Mouse (Mus musculus) hindbrain, postnatal 0 days (tissue): Measurements from ENCODE around the gene Mknk1. TPM values are rescaled to one million over a fixed set of nuclear protein-coding genes. Genes with fewer than 3 reads are reported as not detected.

ENCODE experiments used
- ATAC-seq: fragments of 200-750 bp; cut with Nextera tagmentation; 2 replicates; pipeline ENCODE4 v1.8.0; 2017; ENCODE audit warnings: mild to moderate bottlenecking, moderate TSS enrichment, moderate library complexity
- DNase-seq: peaks from one replicate; pipeline ENCODE4 v3.0.0-alpha.2; 2015; ENCODE audit warnings: low spot score
- H3K27ac ChIP-seq: fragments of 300-500 bp; sonication (generic); 2 replicates; pipeline ENCODE4 v1.5.1; 2014; ENCODE audit warnings: mild to moderate bottlenecking
- H3K27me3 ChIP-seq: fragments of 300-500 bp; sonication (generic); 2 replicates; pipeline ENCODE4 v1.6.1; 2014; ENCODE audit warnings: low read length, mixed read lengths; ENCODE audit not compliant: insufficient read depth
- H3K36me3 ChIP-seq: fragments of 300-500 bp; sonication (generic); 2 replicates; pipeline ENCODE4 v1.6.1; 2014; ENCODE audit warnings: low read length, mixed read lengths; ENCODE audit not compliant: insufficient read depth
- H3K4me1 ChIP-seq: fragments of 300-500 bp; sonication (generic); 2 replicates; pipeline ENCODE4 v1.6.1; 2014; ENCODE audit warnings: antibody characterized with exemption, low read length, mixed read lengths; ENCODE audit not compliant: insufficient read depth
- H3K4me2 ChIP-seq: fragments of 300-500 bp; sonication (generic); 2 replicates; pipeline ENCODE4 v1.6.1; 2014; ENCODE audit warnings: low read depth, mild to moderate bottlenecking, low read length, moderate library complexity, mixed read lengths
- H3K4me3 ChIP-seq: fragments of 300-500 bp; sonication (generic); 2 replicates; pipeline ENCODE4 v1.5.1; 2014; ENCODE audit warnings: low read length
- H3K9ac ChIP-seq: fragments of 300-500 bp; sonication (generic); replicated peaks from 2 replicates; pipeline ENCODE4 v1.6.1; 2014; ENCODE audit warnings: mild to moderate bottlenecking, low read length, moderate library complexity, mixed read lengths
- H3K9me3 ChIP-seq: fragments of 300-500 bp; sonication (generic); 2 replicates; pipeline ENCODE4 v1.6.1; 2016; ENCODE audit warnings: low read length, mixed read lengths
- CTCF ChIP-seq: IDR thresholded peaks from 2 replicates; pipeline ENCODE4 v1.5.1; 2016; ENCODE audit warnings: antibody characterized with exemption, control low read depth, low read depth
- WGBS: fragments of 180-500 bp; shearing (Covaris S2); extraction: QIAGEN DNeasy Blood & Tissue Kit; methylation state at CpG from one replicate; pipeline ENCODE4 v1.1.7; 2014; 5-methylcytosine and 5-hydroxymethylcytosine counted together
- polyA plus RNA-seq: library from polyadenylated mRNA; unstranded; fragments of >200 nt; fragmentation: Nextera tagmentation; extraction: Ambion mirVana; gene quantifications from 2 replicates; pipeline ENCODE4 v1.2.1, GENCODE M21; 2015
- total RNA-seq: library from RNA; depleted of rRNA; stranded (reverse); fragments of >200 nt; gene quantifications from 2 replicates; pipeline ENCODE4 v1.2.3, GENCODE M21; 2014

The Mknk1 gene
- total and polyA plus RNA-seq, 2 experiments from 2014 or later: 18.4 to 24.5 TPM

DNA sequence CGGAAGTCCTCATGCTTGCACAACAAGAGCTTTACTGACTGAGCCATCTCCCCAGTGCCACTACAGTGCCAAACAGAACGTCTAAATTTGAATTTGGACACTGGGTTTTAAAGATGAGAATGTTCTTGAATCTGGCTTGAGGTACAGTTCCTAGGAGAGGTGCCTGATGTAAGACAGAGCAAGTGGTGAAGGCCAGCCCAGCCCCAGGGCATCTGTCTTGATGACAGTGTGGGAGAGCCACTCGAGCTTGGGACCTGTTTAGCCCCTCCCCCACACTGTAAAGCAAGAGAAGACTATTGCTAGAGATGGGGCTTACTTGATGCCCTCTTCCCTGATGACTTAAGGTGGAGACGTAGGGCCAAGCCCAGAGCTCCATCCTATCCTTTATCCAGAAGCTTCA, 43.2 kb downstream of the Mknk1 start:
- H3K27me3 ChIP-seq: no peaks in the 10 kb centered on the region
- H3K36me3 ChIP-seq: no peaks in the 10 kb centered on the region
- H3K9me3 ChIP-seq: no peaks in the 10 kb centered on the region
- H3K27ac ChIP-seq: no peak overlapping the region
- DNase-seq (no peak), ATAC-seq (no peak)
- H3K9ac ChIP-seq: no peak overlapping the region
- H3K4me1 ChIP-seq: peaks cover 23% of the 10 kb centered on the region
- H3K4me3 ChIP-seq: no peak overlapping the region
- no peak for TF ChIP-seq CTCF
- 54% methylated on average over 4 of the region's 4 CpGs for WGBS
- no peak overlapping the region for H3K4me2 ChIP-seq

DNA sequence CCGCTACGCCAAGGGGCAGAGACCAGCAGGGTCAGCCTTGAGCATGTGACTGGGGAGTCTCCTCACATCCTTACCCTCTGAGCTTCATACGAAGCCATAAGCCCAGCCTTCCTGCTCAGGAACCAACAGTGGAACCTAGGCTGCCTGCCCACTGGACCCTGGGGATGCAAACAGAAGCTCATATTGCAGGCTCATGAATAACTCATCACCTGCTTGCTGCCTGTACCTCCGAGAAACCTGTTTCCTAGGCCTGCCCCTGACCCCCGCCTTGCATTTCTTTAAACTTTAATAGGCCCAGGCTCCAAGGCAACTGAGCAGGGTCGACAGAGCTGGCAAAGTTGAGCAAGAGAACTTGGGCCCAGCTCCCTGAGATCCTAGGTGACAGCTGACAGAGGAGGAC, 45.0 kb downstream of the Mknk1 start, which contains the start of gene Kncn:
TSS of gene Kncn (plus strand) at position 379 of the 400 bp plus-strand sequence.
- 73% methylated on average over 6 of the region's 6 CpGs for WGBS
- no peak for ATAC-seq
- H3K27ac ChIP-seq: no peak within 1 kb of the TSS

DNA sequence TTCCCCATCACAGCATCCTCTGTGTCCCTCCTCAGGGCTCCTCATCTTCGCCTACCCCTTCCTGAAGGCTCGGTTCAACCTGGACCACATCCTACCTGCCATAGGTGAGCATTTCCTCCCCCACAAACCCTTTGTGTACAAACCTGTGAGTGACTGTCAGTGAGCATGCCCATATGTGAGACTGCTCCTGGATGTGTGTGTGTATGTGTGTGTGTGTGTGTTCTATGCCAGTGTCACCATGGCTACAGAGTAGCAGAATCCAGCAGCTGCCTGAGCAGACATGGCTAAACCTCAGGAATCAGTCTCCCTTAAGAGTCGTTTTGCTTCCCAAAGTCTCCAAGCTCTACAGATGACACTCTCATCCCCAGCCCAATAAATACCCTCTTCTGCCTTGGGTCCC, 46.8 kb downstream of the Mknk1 start:
- 68% methylated on average over 3 of the region's 3 CpGs for WGBS
- no peaks in the 10 kb centered on the region for H3K36me3 ChIP-seq
- no peak overlapping the region for H3K9ac ChIP-seq
- peak overlapping the region; percentile 3; the same call in 1 of the 2 replicates for H3K27ac ChIP-seq
- ATAC-seq (peak; percentile 87), DNase-seq (peak; percentile 83)
- H3K27me3 ChIP-seq: no peaks in the 10 kb centered on the region
- H3K9me3 ChIP-seq: no peaks in the 10 kb centered on the region
- peaks cover 19% of the 10 kb centered on the region for H3K4me1 ChIP-seq
- no peak overlapping the region for H3K4me3 ChIP-seq
- H3K4me2 ChIP-seq: no peak overlapping the region
- TF ChIP-seq CTCF: no peak

More for the DNA sequence above, 45.0 kb downstream of the Mknk1 start, which contains the start of gene Kncn:
- no peak for DNase-seq
- no peaks in the 10 kb centered on the region for H3K27me3 ChIP-seq
- no peaks in the 10 kb centered on the region for H3K9me3 ChIP-seq
- H3K4me1 ChIP-seq: peaks cover 18% of the 10 kb centered on the region
- H3K36me3 ChIP-seq: no peaks in the 10 kb centered on the region
- no peak within 1 kb of the TSS for H3K9ac ChIP-seq
- H3K4me2 ChIP-seq: no peak within 1 kb of the TSS
- TF ChIP-seq CTCF: no peak
- no peak within 1 kb of the TSS for H3K4me3 ChIP-seq

DNA sequence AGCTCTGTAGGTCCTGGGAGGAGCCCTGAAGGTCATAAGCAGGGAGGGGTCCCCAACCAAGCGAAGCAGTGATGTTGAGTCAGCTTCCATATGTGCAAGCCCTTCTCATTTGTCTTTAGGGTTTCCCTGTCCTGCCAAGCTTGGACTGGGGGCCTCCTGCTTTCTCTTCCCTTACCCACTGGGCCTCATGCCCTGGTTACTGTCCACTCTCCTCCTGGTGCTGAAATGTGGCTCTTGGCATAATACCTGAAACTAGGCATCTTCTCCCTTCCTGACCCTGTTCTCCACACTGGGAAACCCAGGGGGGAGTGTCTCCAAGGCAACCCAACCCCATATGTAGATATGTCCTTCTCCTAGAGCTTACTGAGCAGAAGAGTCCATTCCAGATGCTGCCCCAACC, 47.9 kb downstream of the Mknk1 start:
- H3K27ac ChIP-seq: no peak overlapping the region

DNA sequence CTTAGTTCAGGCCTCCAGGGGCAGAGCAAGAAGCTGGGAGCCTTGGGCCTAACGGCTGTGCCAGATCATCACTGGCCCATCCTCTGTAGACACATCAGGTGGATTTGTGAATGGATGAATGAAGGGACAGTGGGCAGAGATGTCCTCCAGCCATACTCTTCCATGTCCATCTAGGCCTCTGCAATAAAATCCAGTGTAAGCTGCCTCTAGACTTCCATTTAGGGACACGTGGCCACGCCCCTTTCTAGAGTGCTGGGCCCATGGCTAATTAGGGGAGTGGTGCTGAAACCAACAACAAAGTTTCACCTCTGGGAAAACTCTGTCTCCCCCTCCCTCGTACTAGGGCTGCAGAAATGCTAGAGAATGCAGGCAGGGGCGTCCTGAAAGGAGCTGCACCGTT, 51.1 kb downstream of the Mknk1 start:
- no peaks in the 10 kb centered on the region for H3K36me3 ChIP-seq
- peak overlapping the region; percentile 32 for H3K4me3 ChIP-seq
- H3K4me2 ChIP-seq: peak overlapping the region; percentile 62
- TF ChIP-seq CTCF: no peak
- DNase-seq (no peak), ATAC-seq (no peak)
- no peaks in the 10 kb centered on the region for H3K27me3 ChIP-seq
- no peak overlapping the region; the same call in 1 of the 2 replicates for H3K9ac ChIP-seq
- H3K9me3 ChIP-seq: no peaks in the 10 kb centered on the region
- H3K27ac ChIP-seq: no peak overlapping the region
- 0 out of 2 replicates have a peak, but pooled peaks cover 10% of the 10 kb centered on the region for H3K4me1 ChIP-seq
- WGBS: 11% methylated on average over 6 of the region's 6 CpGs

More for the DNA sequence above, 47.9 kb downstream of the Mknk1 start:
- WGBS: 62% methylated on average over 1 of the region's 1 CpGs
- TF ChIP-seq CTCF: no peak
- Histone ChIP-seq H3K9ac (no peak overlapping the region), H3K27me3 (no peaks in the 10 kb centered on the region), H3K4me2 (no peak overlapping the region), H3K4me3 (no peak overlapping the region), H3K9me3 (no peaks in the 10 kb centered on the region), H3K36me3 (no peaks in the 10 kb centered on the region), H3K4me1 (0 out of 2 replicates have a peak, but pooled peaks cover 10% of the 10 kb centered on the region)
- no peak for ATAC-seq
- DNase-seq: no peak

DNA sequence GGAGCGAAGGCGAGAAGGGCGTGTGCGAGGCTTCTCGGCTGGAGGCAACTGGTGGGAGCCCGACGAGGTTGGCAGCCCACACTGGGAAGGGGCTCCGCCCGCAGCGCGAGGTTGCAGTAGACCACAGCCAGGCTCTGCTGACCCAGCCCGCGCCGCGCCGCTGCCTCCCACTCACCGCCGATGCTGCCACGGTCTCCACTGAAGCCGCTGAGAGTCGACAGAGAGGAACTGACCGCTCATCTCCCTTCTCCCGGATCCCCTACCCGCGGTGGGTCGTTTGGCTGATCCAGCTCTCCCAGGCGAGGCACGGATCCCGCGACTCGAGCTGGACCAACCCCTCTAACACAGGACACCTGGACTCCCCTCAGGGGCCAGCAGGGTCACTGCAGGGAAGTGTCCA, 51.6 kb downstream of the Mknk1 start, which contains the start of gene 6430628N08Rik:
TSS of gene 6430628N08Rik (plus strand) at position 113 of the 400 bp plus-strand sequence.
- Histone ChIP-seq H3K9ac (no peak within 1 kb of the TSS; the same call in 1 of the 2 replicates), H3K9me3 (no peaks in the 10 kb centered on the region), H3K27me3 (no peaks in the 10 kb centered on the region), H3K4me3 (peak within 1 kb of the TSS; percentile 32), H3K4me1 (0 out of 2 replicates have a peak, but pooled peaks cover 7% of the 10 kb centered on the region), H3K4me2 (peak within 1 kb of the TSS; percentile 62), H3K36me3 (no peaks in the 10 kb centered on the region), H3K27ac (no peak within 1 kb of the TSS)
- under 1% methylated on average over 31 of the region's 31 CpGs for WGBS
- ATAC-seq (no peak), DNase-seq (no peak)
- TF ChIP-seq CTCF: no peak; the same call in 1 of the 2 replicates

DNA sequence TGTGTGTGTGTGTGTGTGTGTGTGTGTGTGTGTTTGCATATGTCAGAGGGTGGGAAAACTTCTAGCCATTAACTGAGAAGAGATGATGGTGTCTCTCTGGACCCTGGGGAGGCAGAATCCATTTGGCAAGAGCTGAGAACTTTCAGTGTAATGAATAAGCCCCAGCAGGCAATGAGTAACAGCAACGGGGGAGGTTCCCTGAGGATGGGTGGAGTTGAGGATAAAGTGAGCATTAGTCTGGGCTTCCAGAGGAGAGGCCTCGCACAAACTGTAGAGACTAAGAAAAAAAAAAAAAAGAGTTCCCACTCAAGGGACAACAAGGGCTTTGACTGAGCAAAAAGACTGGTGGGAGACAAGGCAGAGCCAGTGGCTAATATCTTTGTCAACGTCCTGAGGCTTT, 55.3 kb downstream of the Mknk1 start:
- Histone ChIP-seq H3K27me3 (peaks cover 23% of the 10 kb centered on the region), H3K4me2 (no peak overlapping the region), H3K9me3 (no peaks in the 10 kb centered on the region), H3K27ac (no peak overlapping the region), H3K36me3 (no peaks in the 10 kb centered on the region), H3K9ac (no peak overlapping the region), H3K4me3 (no peak overlapping the region), H3K4me1 (peaks cover 13% of the 10 kb centered on the region; the same call in 1 of the 2 replicates)
- no peak for TF ChIP-seq CTCF
- WGBS: 17% methylated on average over 3 of the region's 3 CpGs
- ATAC-seq (no peak), DNase-seq (no peak)
